26 mouse cellular contexts compared by ENCODE assay signal in genomic region chr6:64733311-64733710, GRCm38 (mm10). TPM values are rescaled to one million over a fixed set of nuclear protein-coding genes. Genes with fewer than 3 reads are reported as not detected.
"Had no signal": no experiment of that assay in that cellular context is flagged by ENCODE, and none has a peak within 500 bp of the region (broad histone marks: within the 10 kb centered on the region; RNA-seq: fewer than 3 reads in every experiment).

No protein-coding gene starts in this region.

- H3K9me3 ChIP-seq: kidney, embryonic 15.5 days; limb, embryonic 12.5 days; limb, embryonic 15.5 days; midbrain, embryonic 10.5 days; neural tube, embryonic 12.5 days; neural tube, embryonic 15.5 days had no signal

- H3K36me3 ChIP-seq: kidney, embryonic 15.5 days; limb, embryonic 12.5 days; limb, embryonic 15.5 days; midbrain, embryonic 10.5 days; neural tube, embryonic 12.5 days; neural tube, embryonic 15.5 days had no signal

- ATAC-seq: liver, postnatal 0 days; lung, postnatal 0 days had no signal

- H3K27ac ChIP-seq: kidney, embryonic 15.5 days; left cerebral cortex, adult 2 months; limb, embryonic 12.5 days; limb, embryonic 15.5 days; liver, embryonic 14.5 days; macrophage; midbrain, embryonic 10.5 days; neural tube, embryonic 12.5 days; neural tube, embryonic 15.5 days had no signal

- H3K4me3 ChIP-seq: limb, embryonic 12.5 days; limb, embryonic 15.5 days; neural tube, embryonic 12.5 days had no signal

- H3K9ac ChIP-seq: kidney, embryonic 15.5 days; limb, embryonic 12.5 days; limb, embryonic 15.5 days; liver, embryonic 14.5 days; liver, postnatal 0 days; lung, embryonic 14.5 days; neural tube, embryonic 12.5 days; neural tube, embryonic 15.5 days had no signal

- H3K4me2 ChIP-seq: liver, embryonic 11.5 days had no signal

- DNase-seq: kidney, postnatal 10 days; kidney, postnatal 36 days; layer of hippocampus, postnatal 36 days; liver, postnatal 0 days; lung, embryonic 14.5 days; thymus, adult 18-20 months; thymus, postnatal 36 days had no signal

RNA-seq across cellular contexts. Expression of gene Atoh1, which starts 4.4 kb away (rescaled TPM):
- total RNA-seq: layer of hippocampus, adult 8-10 months; layer of hippocampus, postnatal 10 days; layer of hippocampus, postnatal 36 days; left cerebral cortex, adult 2 months; left cerebral cortex, postnatal 10 days; left cerebral cortex, postnatal 4 days; megakaryocyte, adult 5-6 weeks had no signal
- polyA plus RNA-seq: kidney, embryonic 15.5 days; limb, embryonic 12.5 days; liver, embryonic 11.5 days; liver, embryonic 14.5 days; liver, postnatal 0 days; lung, embryonic 14.5 days; lung, postnatal 0 days; macrophage; spleen, adult 2 months; testis, adult 2 months; urinary bladder, adult 2 months had no signal
